Mouse (Mus musculus): ENCODE measurements around the gene Zfp277.

GRCm38 (mm10) chr12:40484224-40484623 is 38.5 kb upstream of the Zfp277 start:
- TF ChIP-seq CTCF (IDR thresholded peaks at IDR 0.05; ENCODE audit: extremely low read depth, insufficient read depth, low read length) (no peak), POLR2A (IDR thresholded peaks at IDR 0.05; ENCODE audit: extremely low read depth, insufficient read depth, low read length) (no peak)
